Mouse (Mus musculus) retina, postnatal 1 day (tissue): ENCODE data around the gene Gm43517.

Experiments
- DNase-seq: peaks from one replicate; pipeline ENCODE4 v3.0.0-alpha.2; 2012

The Gm43517 gene

GRCm38 (mm10) chr12:49386081-49386805 is 1.3 kb downstream of the Gm43517 start:
- peak; percentile 48 for DNase-seq

- peak; percentile 18 for DNase-seq
Measured at GRCm38 (mm10) chr12:49387856-49388598, 3.1 kb downstream of the Gm43517 start.

- peak; percentile 4 for DNase-seq
Measured at GRCm38 (mm10) chr12:49389666-49390065, 4.7 kb downstream of the Gm43517 start.

GRCm38 (mm10) chr12:49390257-49390656 is 5.3 kb downstream of the Gm43517 start:
- DNase-seq = peak; percentile 25

GRCm38 (mm10) chr12:49390926-49391304 is 5.9 kb downstream of the Gm43517 start:
- no peak for DNase-seq

GRCm38 (mm10) chr12:49391305-49392040 is 6.5 kb downstream of the Gm43517 start:
- peak; percentile 89 for DNase-seq

- DNase-seq = no peak
Measured at GRCm38 (mm10) chr12:49392041-49392390, 7.0 kb downstream of the Gm43517 start.

- no peak for DNase-seq
Measured at GRCm38 (mm10) chr12:49392876-49393275, 7.9 kb downstream of the Gm43517 start.

- DNase-seq = peak; percentile 11
Measured at GRCm38 (mm10) chr12:49393639-49394038, 8.7 kb downstream of the Gm43517 start.

GRCm38 (mm10) chr12:49394181-49394580 is 9.2 kb downstream of the Gm43517 start:
- DNase-seq = peak; percentile 3

- peak; percentile 90 for DNase-seq
Measured at GRCm38 (mm10) chr12:49394836-49395235, 9.9 kb downstream of the Gm43517 start.

- peak; percentile 6 for DNase-seq
Measured at GRCm38 (mm10) chr12:49395969-49396368, 11.0 kb downstream of the Gm43517 start.

GRCm38 (mm10) chr12:49396776-49397175 is 11.8 kb downstream of the Gm43517 start:
- DNase-seq = peak; percentile 4

- DNase-seq = no peak
Measured at GRCm38 (mm10) chr12:49397443-49398162, 12.6 kb downstream of the Gm43517 start.

GRCm38 (mm10) chr12:49398163-49398540 is 13.2 kb downstream of the Gm43517 start:
- no peak for DNase-seq

- no peak for DNase-seq
Measured at GRCm38 (mm10) chr12:49398636-49399035, 13.7 kb downstream of the Gm43517 start.

- DNase-seq = no peak
Measured at GRCm38 (mm10) chr12:49399611-49400010, 14.6 kb downstream of the Gm43517 start.

- DNase-seq = peak; percentile 3
Measured at GRCm38 (mm10) chr12:49400036-49400852, 15.3 kb downstream of the Gm43517 start.

- no peak for DNase-seq
Measured at GRCm38 (mm10) chr12:49400853-49401118, 15.8 kb downstream of the Gm43517 start.

GRCm38 (mm10) chr12:49401119-49401795 is 16.3 kb downstream of the Gm43517 start:
- peak; percentile 69 for DNase-seq

- no peak for DNase-seq
Measured at GRCm38 (mm10) chr12:49401796-49402130, 16.8 kb downstream of the Gm43517 start.

GRCm38 (mm10) chr12:49409833-49410232 is 24.9 kb downstream of the Gm43517 start:
- DNase-seq = peak; percentile 12
